23 mouse cellular contexts compared by ENCODE assay signal in genomic region chr2:128086996-128087526, GRCm38 (mm10). TPM values are rescaled to one million over a fixed set of nuclear protein-coding genes. Genes with fewer than 3 reads are reported as not detected.
DNase-seq lines count a peak whose midpoint lies in the region; ATAC-seq and TF ChIP-seq lines count a peak whose summit lies in the region.
"Had no signal": no experiment of that assay in that cellular context is flagged by ENCODE, and none has a peak within 500 bp of the region (broad histone marks: within the 10 kb centered on the region; RNA-seq: fewer than 3 reads in every experiment).

No protein-coding gene starts in this region.

- no peak for TF ChIP-seq RAD21 in CH12.LX (IDR thresholded peaks at IDR 0.05; ENCODE audit: low read depth, low read length)

- no peaks in the 10 kb centered on the region; the same call in 1 of the 2 replicates for H3K27me3 ChIP-seq in heart, embryonic 13.5 days (replicated peaks)
- no peaks in the 10 kb centered on the region for H3K27me3 ChIP-seq in kidney, embryonic 16.5 days (ENCODE audit: insufficient read depth, low read length)
- H3K27me3 ChIP-seq in CH12.LX (replicated peaks), result no peaks in the 10 kb centered on the region
- H3K27me3 ChIP-seq: hindbrain, embryonic 13.5 days; intestine, embryonic 15.5 days had no signal

- H3K4me2 ChIP-seq in heart, embryonic 13.5 days, result peak overlapping the region; percentile 49
- H3K4me2 ChIP-seq in kidney, embryonic 16.5 days (replicated peaks; ENCODE audit: low read depth, low read length), result 0 out of 2 replicates have a peak overlapping the region, but pooled peaks have one; percentile 13
- 0 out of 2 replicates have a peak overlapping the region, but pooled peaks have one; percentile 24 for H3K4me2 ChIP-seq in CH12.LX (ENCODE audit: insufficient read depth, low read depth, poor library complexity, severe bottlenecking)
- H3K4me2 ChIP-seq: hindbrain, embryonic 13.5 days; intestine, embryonic 15.5 days had no signal

- H3K4me3 ChIP-seq in heart, embryonic 13.5 days, result no peak overlapping the region
- H3K4me3 ChIP-seq in kidney, embryonic 16.5 days (ENCODE audit: low read length), result no peak overlapping the region
- H3K4me3 ChIP-seq in CH12.LX (replicated peaks in 1 of 3; ENCODE audit: low read depth in 2 of 3, low read length in 2 of 3, poor library complexity in 1 of 3), result no peak overlapping the region
- H3K4me3 ChIP-seq: hindbrain, embryonic 13.5 days; intestine, embryonic 15.5 days; layer of hippocampus, adult 2 months; megakaryocyte, embryonic 14.5 days had no signal

- no peak for ATAC-seq in heart, embryonic 13.5 days (ENCODE audit: extremely low read depth, insufficient number of reproducible peaks, low FRiP score, low TSS enrichment)
- ATAC-seq in kidney, embryonic 16.5 days (ENCODE audit: low FRiP score, low TSS enrichment), result no peak
- ATAC-seq in erythroblast, adult 5-6 weeks (replicated peaks; ENCODE audit: low FRiP score, poor library complexity, severe bottlenecking), result no peak
- ATAC-seq: forebrain, embryonic 16.5 days; intestine, embryonic 15.5 days had no signal

- dilution Hi-C loops in CH12.LX (cut with MboI; ENCODE audit: extremely low pct_ligation_motif_present, extremely low pct_unique_long_range_greater_than_20kb, low sequenced_read_pairs), result no loop called here

- H3K79me2 ChIP-seq in CH12.LX (replicated peaks; ENCODE audit: control insufficient read depth, extremely low read depth, insufficient read depth, poor library complexity, severe bottlenecking), result no peaks in the 10 kb centered on the region

- H3K27ac ChIP-seq in heart, embryonic 13.5 days (replicated peaks), result peak overlapping the region; percentile 58
- peak overlapping the region; percentile 32; the same call in 1 of the 2 replicates for H3K27ac ChIP-seq in kidney, embryonic 16.5 days (ENCODE audit: low read length)
- peak overlapping the region; percentile 63 for H3K27ac ChIP-seq in CH12.LX (ENCODE audit: insufficient read depth, low read depth)
- H3K27ac ChIP-seq: hindbrain, embryonic 13.5 days; intestine, embryonic 15.5 days; kidney, postnatal 0 days; layer of hippocampus, adult 2 months had no signal

- no peak overlapping the region for H3K9ac ChIP-seq in heart, embryonic 13.5 days
- no peak overlapping the region for H3K9ac ChIP-seq in kidney, embryonic 16.5 days (replicated peaks; ENCODE audit: low read length)
- no peak overlapping the region for H3K9ac ChIP-seq in CH12.LX (ENCODE audit: insufficient read depth, low read depth)
- H3K9ac ChIP-seq: hindbrain, embryonic 13.5 days; intestine, embryonic 15.5 days had no signal

- in situ Hi-C loops in CH12.LX (cut with MboI; ENCODE audit: low pct_ligation_motif_present, low pct_unique_long_range_greater_than_20kb, low sequenced_read_pairs), result loop anchor here (25.0 kb wide), 1 partner anchor 200 kb away; no protein-coding TSS in a partner anchor

- 19% methylated on average over 7 of the region's 7 CpGs for WGBS in heart, embryonic 13.5 days
- 39% methylated on average over 7 of the region's 7 CpGs for WGBS in kidney, embryonic 16.5 days

- no peak for TF ChIP-seq CTCF in CH12.LX (conservative IDR thresholded peaks at IDR 0.05 in 1 of 2, IDR thresholded peaks at IDR 0.05 in 1 of 2; ENCODE audit: low read depth in 2 of 2, low read length in 2 of 2)

- no peak for DNase-seq in heart, postnatal 36 days
- no peak for DNase-seq in kidney, postnatal 25 days
- peak; percentile 70 for DNase-seq in CH12.LX (ENCODE audit: extremely low read depth)
- DNase-seq in frontal cortex, postnatal 10 days (ENCODE audit: low spot score in 2 of 2), result no peak
- DNase-seq: adrenal gland, postnatal 36 days; cerebellum, adult 11-12 months; cerebellum, postnatal 25 days; embryo, embryonic 11 days; layer of hippocampus, postnatal 36 days; liver; midbrain, embryonic 14.5 days; right cerebral cortex, postnatal 14 days; spleen, adult 18-20 months had no signal

- peaks cover 36% of the 10 kb centered on the region for H3K4me1 ChIP-seq in heart, embryonic 13.5 days
- peaks cover 30% of the 10 kb centered on the region for H3K4me1 ChIP-seq in kidney, embryonic 16.5 days (ENCODE audit: insufficient read depth, low read length)
- peaks cover 30 to 74% of the 10 kb centered on the region in 2 experiments for H3K4me1 ChIP-seq in CH12.LX (ENCODE audit: control insufficient read depth in 1 of 2, insufficient read depth in 2 of 2)
- H3K4me1 ChIP-seq: intestine, embryonic 15.5 days had no signal

- intact Hi-C loops in heart, postnatal 36 days (cut with DNase I), result no loop called here

- TF ChIP-seq POLR2A in CH12.LX (IDR thresholded peaks at IDR 0.05; ENCODE audit: low read depth, low read length), result no peak

- no peaks in the 10 kb centered on the region for H3K9me3 ChIP-seq in heart, embryonic 13.5 days
- H3K9me3 ChIP-seq in kidney, embryonic 16.5 days (ENCODE audit: low read length), result no peaks in the 10 kb centered on the region
- peaks cover 12% of the 10 kb centered on the region for H3K9me3 ChIP-seq in CH12.LX (replicated peaks; ENCODE audit: low read length)
- H3K9me3 ChIP-seq: G1E; hindbrain, embryonic 13.5 days; intestine, embryonic 15.5 days; megakaryocyte, embryonic 14.5 days had no signal

- H3K36me3 ChIP-seq in heart, embryonic 13.5 days, result no peaks in the 10 kb centered on the region
- no peaks in the 10 kb centered on the region for H3K36me3 ChIP-seq in kidney, embryonic 16.5 days (ENCODE audit: insufficient read depth, low read length)
- H3K36me3 ChIP-seq in CH12.LX (replicated peaks in 1 of 2; ENCODE audit: control insufficient read depth in 1 of 2, insufficient read depth in 1 of 2, low read length in 1 of 2), result no peaks in the 10 kb centered on the region
- H3K36me3 ChIP-seq: G1E; hindbrain, embryonic 13.5 days; intestine, embryonic 15.5 days had no signal

- TF ChIP-seq EP300 in CH12.LX (IDR thresholded peaks at IDR 0.05; ENCODE audit: low read length), result peak; percentile 91

TF ChIP-seq in CH12.LX, 34 proteins besides CTCF, POLR2A, EP300 and RAD21:
- TF ChIP-seq MYC (IDR thresholded peaks at IDR 0.05; ENCODE audit: low read depth, low read length), result peak; percentile 89
- no peak for TF ChIP-seq UBTF (IDR thresholded peaks at IDR 0.05; ENCODE audit: low read depth, low read length)
- no peak for TF ChIP-seq POLR2AphosphoS2 (IDR thresholded peaks at IDR 0.05; ENCODE audit: low read depth, low read length)
- peak; percentile 88 for TF ChIP-seq JUN (IDR thresholded peaks at IDR 0.05; ENCODE audit: insufficient read depth, low read depth, low read length)
- TF ChIP-seq CHD2 (IDR thresholded peaks at IDR 0.05; ENCODE audit: low read length), result no peak
- TF ChIP-seq USF1 (IDR thresholded peaks at IDR 0.05; ENCODE audit: low read depth, low read length), result no peak
- TF ChIP-seq ZNF384 (IDR thresholded peaks at IDR 0.05; ENCODE audit: low read depth, low read length), result peak; percentile 72
- 0 out of 2 replicates have a peak, but pooled peaks have one; percentile 42 for TF ChIP-seq MXI1 (IDR thresholded peaks at IDR 0.05; ENCODE audit: low read depth, low read length)
- peak; percentile 81 for TF ChIP-seq MEF2A (IDR thresholded peaks at IDR 0.05; ENCODE audit: borderline replicate concordance, low read depth, low read length)
- TF ChIP-seq JUND (conservative IDR thresholded peaks at IDR 0.05; ENCODE audit: low read depth, low read length), result peak; percentile 88
- TF ChIP-seq MAFK (IDR thresholded peaks at IDR 0.05; ENCODE audit: insufficient replicate concordance, low read length), result 0 out of 2 replicates have a peak, but pooled peaks have one; percentile 52
- TF ChIP-seq IRF4 (IDR thresholded peaks at IDR 0.05; ENCODE audit: low read depth, low read length), result peak; percentile 70
- TF ChIP-seq NRF1 (IDR thresholded peaks at IDR 0.05; ENCODE audit: low read depth, low read length), result no peak
- TF ChIP-seq ETS1 (conservative IDR thresholded peaks at IDR 0.05; ENCODE audit: low read depth, low read length), result peak; percentile 92
- TF ChIP-seq MAX (IDR thresholded peaks at IDR 0.05; ENCODE audit: low read length), result 0 out of 2 replicates have a peak, but pooled peaks have one; percentile 20
- peak; percentile 93 for TF ChIP-seq TCF12 (IDR thresholded peaks at IDR 0.05; ENCODE audit: low read depth, low read length)
- peak; percentile 4; the same call in 1 of the 2 replicates for TF ChIP-seq SMC3 (IDR thresholded peaks at IDR 0.05; ENCODE audit: low read depth, low read length)
- 0 out of 2 replicates have a peak, but pooled peaks have one; percentile 31 for TF ChIP-seq TBP (conservative IDR thresholded peaks at IDR 0.05; ENCODE audit: low read depth, low read length)
- peak; percentile 97 for TF ChIP-seq BHLHE40 (IDR thresholded peaks at IDR 0.05; ENCODE audit: low read depth, low read length)
- no peak for TF ChIP-seq ZKSCAN1 (IDR thresholded peaks at IDR 0.05; ENCODE audit: borderline replicate concordance, low read depth, low read length)
- no peak for TF ChIP-seq CHD1 (IDR thresholded peaks at IDR 0.05; ENCODE audit: low read depth, low read length)
TF ChIP-seq in CH12.LX: peak in this region for 14.

RNA-seq across cellular contexts. Expression of gene Bcl2l11, which starts 38.8 kb away (rescaled TPM):
- 13.5 and 15.4 TPM in 2 replicates for polyA plus RNA-seq in heart, embryonic 13.5 days (2015; fragmentation: Nextera tagmentation; extraction: Ambion mirVana)
- total RNA-seq in heart, postnatal 36 days (2021), result 10 to 100 TPM; 17.7 to 21.9 TPM
- polyA plus RNA-seq in kidney, embryonic 16.5 days (2015; fragmentation: Nextera tagmentation; extraction: Ambion mirVana), result 25.6 and 28.2 TPM in 2 replicates
- total RNA-seq in CH12.LX (2012; rRNA removed), result 7.8 and 9.9 TPM in 2 replicates
- 10.2 and 11.6 TPM in 2 replicates for total RNA-seq in CH12.LX (2014; rRNA removed)
- polyA plus RNA-seq in CH12.LX (2012; ENCODE audit: insufficient read length, low read depth), result 18.4 and 24.6 TPM in 2 replicates
- total RNA-seq in erythroblast, adult 5-6 weeks (2015; ENCODE audit: low replicate concordance), result 3.8 and 4.0 TPM in 2 replicates
- total RNA-seq in erythroblast, adult 5-6 weeks (2017; ENCODE audit: low replicate concordance), result 8.1 and 14.8 TPM in 2 replicates
